Mouse (Mus musculus) left cerebral cortex, adult 9 months (tissue): ENCODE measurements at regions not wholly inside any gene's neighbourhood (a gene's known extent, or its start where the extent isn't known, plus 50 kb on each side); places are given as distances from the start of the nearest gene placed in this dataset.
"Not testable (repeated sequence)": the region's sequence is repeated elsewhere in the genome, so short reads cannot be mapped to it uniquely, and the experiment has no call there.

ENCODE experiments used
- DNase-seq, 2 experiments: peaks; one replicate each; pipeline ENCODE4 v3.0.0; 2022; ENCODE audit warnings: low spot score in 2 of 2

DNA sequence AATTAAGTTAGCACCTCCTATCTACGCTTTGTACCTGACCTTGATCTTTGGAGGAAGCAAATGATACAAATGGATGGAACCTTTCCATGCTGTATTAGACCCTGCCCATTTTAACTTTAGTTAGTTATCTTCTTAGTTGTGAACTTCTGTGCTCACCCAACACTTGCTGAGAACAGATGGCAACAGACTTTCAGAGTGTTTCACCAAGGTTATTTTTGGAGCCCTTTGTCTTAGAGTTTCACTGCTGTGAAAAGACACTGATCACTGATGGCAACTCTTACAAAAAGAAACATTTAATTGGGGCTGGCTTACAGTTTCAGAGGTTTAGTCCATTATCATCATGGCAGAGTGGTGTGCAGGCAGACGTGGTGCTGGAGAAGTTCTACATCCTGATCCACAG lies 88.8 kb upstream of the Zfp746 start:
- peak in 1 of 2 experiments; percentile 24 for DNase-seq

DNA sequence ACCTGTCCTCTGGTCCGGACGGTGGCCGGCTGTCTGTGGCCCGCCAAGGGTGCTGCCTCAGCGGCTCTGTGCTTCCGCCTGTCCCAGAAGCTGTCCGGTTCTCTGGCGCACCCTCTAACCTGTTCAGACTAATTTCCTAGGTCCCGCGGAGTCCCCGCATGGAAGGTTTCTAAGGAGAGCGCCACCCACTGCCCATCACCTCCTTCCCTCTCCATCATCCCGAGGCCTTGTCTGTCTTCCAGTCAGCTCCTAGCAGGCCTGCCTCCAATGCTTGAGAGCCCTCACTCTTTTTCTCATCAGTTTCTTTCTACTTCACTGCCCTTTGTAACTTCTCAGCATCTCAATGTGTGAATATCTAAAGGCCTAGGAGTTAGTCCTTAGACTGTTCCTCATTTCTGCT lies 86.4 kb upstream of the Zfp746 start:
- not testable (repeated sequence) for DNase-seq

- DNase-seq: no peak
These were observed 50.5 kb upstream of the Zfp746 start for GRCm38 (mm10) chr6:48136851-48137250.
